Mouse (Mus musculus) heart, postnatal 0 days (tissue): ENCODE measurements around the gene Heg1.

ENCODE experiments used
- CTCF ChIP-seq: IDR thresholded peaks from 2 replicates; pipeline ENCODE4 v1.5.1; 2016; ENCODE audit warnings: antibody characterized with exemption, control low read depth, low read depth
- EP300 ChIP-seq: IDR thresholded peaks from 2 replicates; pipeline ENCODE4 v1.6.1; 2016; ENCODE audit warnings: antibody characterized with exemption, low read depth

GRCm38 (mm10) chr16:33705258-33705657 lies 21.1 kb downstream of the Heg1 start:
- TF ChIP-seq CTCF (0 out of 2 replicates have a peak, but pooled peaks have one; percentile 10), EP300 (no peak)
